8 mouse cellular contexts compared by ENCODE assay signal in the genomic region with DNA sequence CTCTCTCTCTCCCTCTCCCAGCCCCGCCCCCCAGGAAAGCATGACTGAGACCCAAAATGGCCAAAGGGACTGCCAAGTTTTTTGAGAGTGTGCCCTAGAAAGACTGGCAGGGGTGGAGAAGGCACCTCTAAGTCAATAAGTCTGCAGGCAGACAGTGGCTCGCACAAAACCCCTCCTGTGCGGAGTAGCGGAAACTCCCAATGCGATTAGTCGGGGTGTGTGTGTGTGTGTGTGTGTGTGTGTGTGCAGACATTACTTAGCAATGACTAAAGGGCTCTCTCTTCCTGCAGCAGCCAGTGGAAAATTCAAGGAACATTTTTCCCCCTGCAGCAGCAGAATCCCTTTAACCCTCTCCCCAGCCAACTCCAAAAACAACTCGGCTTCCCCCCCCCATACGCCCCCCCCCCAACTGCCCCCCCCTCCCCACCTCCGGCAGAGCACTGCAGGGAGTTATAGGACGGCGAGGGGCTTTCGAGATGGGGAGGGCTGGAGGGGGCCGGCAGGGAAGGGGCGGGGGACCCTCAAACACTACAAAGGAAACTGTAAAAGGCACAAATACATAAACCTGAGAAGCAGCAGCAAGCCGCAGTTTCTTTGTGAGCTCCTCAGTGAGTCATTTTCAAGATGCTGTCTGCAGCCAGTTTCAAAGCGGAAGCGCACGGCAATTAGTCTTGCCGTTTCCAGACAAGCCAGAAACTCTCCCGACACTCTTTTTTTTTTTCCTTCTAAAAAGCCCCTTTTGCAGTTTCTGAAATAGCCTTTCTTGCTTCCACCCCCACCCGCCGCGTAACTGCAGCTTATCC. TPM values are rescaled to one million over a fixed set of nuclear protein-coding genes. Genes with fewer than 3 reads are reported as not detected.
DNase-seq lines count a peak whose midpoint lies in the region; ATAC-seq and TF ChIP-seq lines count a peak whose summit lies in the region.

No protein-coding gene starts in this region.

- peak overlapping the region; percentile 47 for H3K4me3 ChIP-seq in erythroblast, embryonic 14.5 days (replicated peaks)
- H3K4me3 ChIP-seq in liver, embryonic 11.5 days (ENCODE audit: low read depth, low read length): peak overlapping the region; percentile 69
- peak overlapping the region; percentile 52 for H3K4me3 ChIP-seq in midbrain, postnatal 0 days (ENCODE audit: low read depth, low read length)

- no peak for ATAC-seq in erythroblast, adult 5-6 weeks (replicated peaks; ENCODE audit: low FRiP score, poor library complexity, severe bottlenecking)
- peak; percentile 57 for ATAC-seq in inflammation-experienced regulatory T-cells, adult 6 months
- ATAC-seq in liver, embryonic 11.5 days (replicated peaks; ENCODE audit: low FRiP score): 0 out of 2 replicates have a peak, but pooled peaks have one; percentile 21
- ATAC-seq in midbrain, postnatal 0 days (ENCODE audit: low FRiP score): peak; percentile 62

- H3K4me2 ChIP-seq in liver, embryonic 11.5 days: peak overlapping the region; percentile 89
- H3K4me2 ChIP-seq in midbrain, postnatal 0 days (ENCODE audit: low read depth, low read length, poor library complexity, severe bottlenecking): peak overlapping the region; percentile 100

- H3K36me3 ChIP-seq in erythroblast, embryonic 14.5 days (ENCODE audit: control insufficient read depth): no peaks in the 10 kb centered on the region
- no peaks in the 10 kb centered on the region for H3K36me3 ChIP-seq in liver, embryonic 11.5 days (ENCODE audit: control insufficient read depth, insufficient read depth, low read length)
- no peaks in the 10 kb centered on the region for H3K36me3 ChIP-seq in midbrain, postnatal 0 days (ENCODE audit: insufficient read depth, low read length)

- intact Hi-C loops in gastrocnemius, postnatal 14 days (cut with DNase I; ENCODE audit: low total_unique reads): no loop called here

- H3K27me3 ChIP-seq in erythroblast, embryonic 14.5 days (ENCODE audit: control insufficient read depth): peaks cover 57% of the 10 kb centered on the region
- H3K27me3 ChIP-seq in liver, embryonic 11.5 days (replicated peaks; ENCODE audit: control insufficient read depth, insufficient read depth, low read length): peaks cover 31% of the 10 kb centered on the region
- no peaks in the 10 kb centered on the region for H3K27me3 ChIP-seq in midbrain, postnatal 0 days (ENCODE audit: insufficient read depth, low read length)

- no peak for TF ChIP-seq CTCF in midbrain, postnatal 0 days (IDR thresholded peaks at IDR 0.05)

- peak overlapping the region; percentile 86 for H3K27ac ChIP-seq in liver, embryonic 11.5 days (ENCODE audit: low read depth, low read length)
- H3K27ac ChIP-seq in midbrain, postnatal 0 days (ENCODE audit: low read depth, low read length): peak overlapping the region; percentile 55; the same call in 1 of the 2 replicates

- WGBS in liver, embryonic 11.5 days: 1% methylated on average over 19 of the region's 23 CpGs
- under 1% methylated on average over 18 of the region's 23 CpGs for WGBS in midbrain, postnatal 0 days

- peak; percentile 87 for DNase-seq in brain, adult 2 months (ENCODE audit: low read depth, low spot score)
- DNase-seq in gastrocnemius, postnatal 14 days: peak; percentile 39
- DNase-seq in liver, embryonic 11.5 days (ENCODE audit: low spot score): peak; percentile 59
- peak; percentile 69 for DNase-seq in midbrain, postnatal 0 days (ENCODE audit: low spot score)
- peak; percentile 31 to 60 for DNase-seq in thymus, adult 18-20 months

- peak overlapping the region; percentile 75 for H3K9ac ChIP-seq in liver, embryonic 11.5 days (ENCODE audit: low read depth, low read length)
- H3K9ac ChIP-seq in midbrain, postnatal 0 days (replicated peaks; ENCODE audit: low read length, poor library complexity, severe bottlenecking): peak overlapping the region; percentile 64

- H3K4me1 ChIP-seq in erythroblast, embryonic 14.5 days (ENCODE audit: control insufficient read depth): peaks cover 2% of the 10 kb centered on the region
- H3K4me1 ChIP-seq in liver, embryonic 11.5 days (replicated peaks; ENCODE audit: control insufficient read depth, insufficient read depth, low read length): peaks cover 4% of the 10 kb centered on the region; the same call in 1 of the 2 replicates
- H3K4me1 ChIP-seq in midbrain, postnatal 0 days (ENCODE audit: insufficient read depth, low read length): no peaks in the 10 kb centered on the region; the same call in 1 of the 2 replicates

- H3K9me3 ChIP-seq in erythroblast, embryonic 14.5 days (ENCODE audit: control insufficient read depth, low read length): no peaks in the 10 kb centered on the region; the same call in 1 of the 2 replicates
- no peaks in the 10 kb centered on the region for H3K9me3 ChIP-seq in liver, embryonic 11.5 days (ENCODE audit: control insufficient read depth, low read length)
- no peaks in the 10 kb centered on the region for H3K9me3 ChIP-seq in midbrain, postnatal 0 days (ENCODE audit: low read length)

RNA-seq across cellular contexts. Expression of a gene that starts 1.6 kb away (rescaled TPM):
- polyA plus RNA-seq in erythroblast, embryonic 14.5 days (2012): 0.10 TPM in 1 of 2 replicates, not detected in the other
- total RNA-seq in erythroblast, adult 5-6 weeks (2015; ENCODE audit: low replicate concordance): 3.8 TPM in 2 replicates
- total RNA-seq in erythroblast, adult 5-6 weeks (2017; ENCODE audit: low replicate concordance): 3.3 and 4.2 TPM in 2 replicates
- 10 to 100 TPM; 31.7 to 32.9 TPM for total RNA-seq in gastrocnemius, postnatal 14 days (2021)
- 10 to 100 TPM; 36.0 to 50.7 (median 38.6) TPM for polyA plus RNA-seq in inflammation-experienced regulatory T-cells, adult 6 months (2017; shearing (Covaris generic))
- polyA plus RNA-seq in liver, embryonic 11.5 days (2014; fragmentation: Nextera tagmentation; extraction: Ambion mirVana): 15.9 and 17.6 TPM in 2 replicates
- 6.9 and 8.1 TPM in 2 replicates for total RNA-seq in midbrain, postnatal 0 days (2014; rRNA removed)
- polyA plus RNA-seq in midbrain, postnatal 0 days (2015; fragmentation: Nextera tagmentation; extraction: Ambion mirVana): 6.2 and 6.9 TPM in 2 replicates
